Mouse (Mus musculus) thymus, postnatal 0 days (tissue): ENCODE data around the gene Zfp420. TPM values are rescaled to one million over a fixed set of nuclear protein-coding genes. Genes with fewer than 3 reads are reported as not detected.
A peak's percentile ranks its signal among the peaks of the same experiment; 100 is the strongest.

Experiments
- DNase-seq: peaks from one replicate; pipeline ENCODE4 v3.0.0-alpha.2; 2015; ENCODE audit warnings: low spot score
- microRNA-seq: library from miRNA; unstranded; fragments of <30 nt; microRNA quantifications from one replicate; pipeline ENCODE4, GENCODE M21; 2016; ENCODE audit warnings: borderline number of aligned reads
- polyA plus RNA-seq: library from polyadenylated mRNA; unstranded; fragments of >200 nt; fragmentation: Nextera tagmentation; extraction: Ambion mirVana; gene quantifications from 2 replicates; pipeline ENCODE4 v1.2.1, GENCODE M21; 2015

Zfp420 gene
- polyA plus RNA-seq, 1 experiment from 2014 or later, result 3.0 TPM

- DNase-seq, result no peak
Measured at GRCm38 (mm10) chr7:29898351-29898750, 38.6 kb downstream of the Zfp420 start.

- no peak for DNase-seq
Measured at GRCm38 (mm10) chr7:29904101-29904500, 44.3 kb downstream of the Zfp420 start.

- DNase-seq, result peak; percentile 91
Measured at GRCm38 (mm10) chr7:29905966-29906681, 46.3 kb downstream of the Zfp420 start, which contains the start of gene Zfp27. Gene Zfp27 (minus strand): TSS chr7:29906572.

- no peak for DNase-seq
Measured at GRCm38 (mm10) chr7:29906682-29907058, 46.9 kb downstream of the Zfp420 start.

GRCm38 (mm10) chr7:29907206-29907605, 47.4 kb downstream of the Zfp420 start:
- DNase-seq, result no peak

GRCm38 (mm10) chr7:29908130-29908950, 48.6 kb downstream of the Zfp420 start, which contains the start of gene Zfp383:
Gene Zfp383 (plus strand): TSS chr7:29908223.
- peak; percentile 85 for DNase-seq

- no peak for DNase-seq
Measured at GRCm38 (mm10) chr7:29910252-29910651, 50.5 kb downstream of the Zfp420 start.

- DNase-seq, result no peak
Measured at GRCm38 (mm10) chr7:29912172-29912571, 52.4 kb downstream of the Zfp420 start.

- no peak for DNase-seq
Measured at GRCm38 (mm10) chr7:29917371-29918061, 57.7 kb downstream of the Zfp420 start.

- DNase-seq, result no peak
Measured at GRCm38 (mm10) chr7:29918062-29918453, 58.3 kb downstream of the Zfp420 start.

GRCm38 (mm10) chr7:29921439-29922093, 61.8 kb downstream of the Zfp420 start:
- no peak for DNase-seq

- DNase-seq, result no peak
Measured at GRCm38 (mm10) chr7:29922780-29923179, 63.0 kb downstream of the Zfp420 start.

Small RNAs within 50 kb of the gene (microRNA-seq; reads per million reads assigned to microRNA genes)
- gene Mir7668, result not detected

Other genes starting within 250 kb of the Zfp420 start
- gene Catsperg2, start 132.9 kb upstream of the Zfp420 start, polyA plus RNA-seq, result not detected in 2 replicates
- gene Zfp84, start 91.4 kb upstream of the Zfp420 start, polyA plus RNA-seq, result 12.8 TPM in 2 replicates
- 2.1 and 2.6 TPM in 2 replicates for gene Zfp30, start 76.0 kb upstream of the Zfp420 start, polyA plus RNA-seq
- 10.4 and 11.7 TPM in 2 replicates for gene Zfp790, start 43.9 kb upstream of the Zfp420 start, polyA plus RNA-seq
- gene Zfp940, start 6.3 kb upstream of the Zfp420 start, polyA plus RNA-seq, result 4.6 and 4.8 TPM in 2 replicates
- gene Zfp27, start 46.6 kb downstream of the Zfp420 start, polyA plus RNA-seq, result 6.4 and 6.9 TPM in 2 replicates
- 0.90 and 1.1 TPM in 2 replicates for gene Zfp383, start 48.2 kb downstream of the Zfp420 start, polyA plus RNA-seq
- 6.8 and 9.2 TPM in 2 replicates for gene Zfp74, start 94.1 kb downstream of the Zfp420 start, polyA plus RNA-seq
- 3.1 and 4.2 TPM in 2 replicates for gene Zfp568, start 124.0 kb downstream of the Zfp420 start, polyA plus RNA-seq
- 2.4 and 3.1 TPM in 2 replicates for gene Zfp14, start 191.4 kb downstream of the Zfp420 start, polyA plus RNA-seq
- 6.8 and 7.1 TPM in 2 replicates for gene Zfp82, start 212.9 kb downstream of the Zfp420 start, polyA plus RNA-seq
- 1.3 and 1.4 TPM in 2 replicates for gene Gm26920, start 230.4 kb downstream of the Zfp420 start, polyA plus RNA-seq
- 9.2 and 10.6 TPM in 2 replicates for gene Zfp566, start 230.5 kb downstream of the Zfp420 start, polyA plus RNA-seq
- 59.0 and 59.7 TPM in 2 replicates for gene Zfp260, start 234.8 kb downstream of the Zfp420 start, polyA plus RNA-seq